Mouse (Mus musculus): Measurements from ENCODE around the gene Wdr47. TPM values are rescaled to one million over a fixed set of nuclear protein-coding genes. Genes with fewer than 3 reads are reported as not detected.

Gene Wdr47
- polyA plus RNA-seq, 1 experiment from 2014 or later: 135 TPM

DNA sequence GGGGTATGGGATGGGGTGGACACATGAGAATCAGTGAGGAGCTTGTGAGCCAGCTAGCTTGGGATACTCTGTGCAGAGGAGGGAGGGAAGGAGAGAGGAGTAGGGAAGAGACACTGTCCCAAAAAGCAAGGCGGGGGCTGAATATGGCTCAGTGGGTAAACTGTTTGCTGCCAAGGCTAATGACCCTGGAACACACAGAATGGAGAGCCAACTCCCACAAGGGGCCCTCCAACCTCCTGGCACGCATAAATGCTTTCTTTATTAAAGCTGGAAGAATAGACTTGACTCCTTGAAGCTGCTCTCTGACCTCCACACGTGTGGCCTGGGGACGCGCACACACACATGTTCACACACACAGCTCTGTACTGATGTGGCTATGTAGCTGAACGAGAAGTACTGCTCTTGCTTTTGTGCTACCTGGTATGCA is 97.9 kb downstream of the Wdr47 start:
- H3K4me2 ChIP-seq (ENCODE audit: low read length): no peak overlapping the region
- H3K36me3 ChIP-seq (ENCODE audit: control insufficient read depth, insufficient read depth): no peaks in the 10 kb centered on the region
- no peak overlapping the region for H3K27ac ChIP-seq (ENCODE audit: low read length)
- H3K4me1 ChIP-seq (replicated peaks; ENCODE audit: control insufficient read depth, insufficient read depth, low read length): no peaks in the 10 kb centered on the region; the same call in 1 of the 2 replicates
- WGBS: 44% methylated on average over 6 of the region's 6 CpGs
- no peaks in the 10 kb centered on the region for H3K9me3 ChIP-seq (ENCODE audit: control insufficient read depth, low read length)
- no peak overlapping the region for H3K4me3 ChIP-seq (replicated peaks; ENCODE audit: low read length)
- no peak overlapping the region for H3K9ac ChIP-seq (replicated peaks; ENCODE audit: low read depth, low read length)
- peak; percentile 38; the same call in 1 of the 2 replicates for ATAC-seq
- H3K27me3 ChIP-seq (replicated peaks; ENCODE audit: control insufficient read depth, insufficient read depth, low read length): no peaks in the 10 kb centered on the region

DNA sequence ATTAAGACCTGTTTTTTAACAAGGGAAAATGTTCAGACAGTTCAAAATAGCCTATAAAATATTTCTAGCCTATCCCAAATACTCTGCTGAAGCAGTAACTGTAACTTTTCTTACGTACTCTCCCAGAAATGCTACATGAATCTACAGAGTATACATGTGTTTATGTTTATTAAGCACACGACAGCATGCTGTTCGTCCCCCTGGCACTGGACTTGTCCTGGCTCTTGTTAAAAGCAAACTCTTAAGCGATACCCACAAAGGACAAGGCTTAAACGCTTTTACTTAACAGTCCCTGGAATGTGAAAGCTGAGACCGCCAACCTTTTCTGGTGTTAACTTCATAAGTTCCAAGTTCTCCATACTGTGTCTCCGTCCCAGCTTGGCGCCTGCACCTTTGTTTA is 98.4 kb downstream of the Wdr47 start:
- no peaks in the 10 kb centered on the region for H3K9me3 ChIP-seq (ENCODE audit: control insufficient read depth, low read length)
- H3K9ac ChIP-seq (replicated peaks; ENCODE audit: low read depth, low read length): no peak overlapping the region
- no peak for ATAC-seq
- H3K36me3 ChIP-seq (ENCODE audit: control insufficient read depth, insufficient read depth): no peaks in the 10 kb centered on the region
- 55% methylated on average over 8 of the region's 8 CpGs for WGBS
- no peaks in the 10 kb centered on the region for H3K27me3 ChIP-seq (replicated peaks; ENCODE audit: control insufficient read depth, insufficient read depth, low read length)
- H3K4me1 ChIP-seq (replicated peaks; ENCODE audit: control insufficient read depth, insufficient read depth, low read length): no peaks in the 10 kb centered on the region; the same call in 1 of the 2 replicates
- no peak overlapping the region for H3K4me3 ChIP-seq (replicated peaks; ENCODE audit: low read length)
- H3K4me2 ChIP-seq (ENCODE audit: low read length): no peak overlapping the region
- H3K27ac ChIP-seq (ENCODE audit: low read length): no peak overlapping the region

DNA sequence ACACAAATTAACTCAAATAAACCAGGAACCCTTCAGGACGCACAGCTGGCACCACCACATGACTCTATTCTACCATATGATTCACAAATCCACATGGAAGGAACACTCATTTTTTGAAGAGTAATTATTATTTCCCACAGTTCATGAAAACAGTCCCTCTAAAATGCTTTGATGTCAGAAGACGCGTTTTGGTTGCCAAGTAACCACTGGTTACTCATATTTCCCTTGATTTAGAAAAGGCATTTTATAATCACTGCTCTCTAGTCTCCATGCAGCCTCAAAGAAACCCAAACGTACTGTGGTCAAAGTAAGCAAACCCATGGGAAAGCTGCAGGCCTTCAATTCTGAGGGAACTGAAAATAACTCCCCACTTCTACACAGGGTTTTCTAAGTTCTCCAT is 98.9 kb downstream of the Wdr47 start:
- no peaks in the 10 kb centered on the region; the same call in 1 of the 2 replicates for H3K4me1 ChIP-seq (replicated peaks; ENCODE audit: control insufficient read depth, insufficient read depth, low read length)
- H3K4me3 ChIP-seq (replicated peaks; ENCODE audit: low read length): no peak overlapping the region
- no peak overlapping the region for H3K9ac ChIP-seq (replicated peaks; ENCODE audit: low read depth, low read length)
- ATAC-seq: no peak
- H3K4me2 ChIP-seq (ENCODE audit: low read length): no peak overlapping the region
- H3K27ac ChIP-seq (ENCODE audit: low read length): no peak overlapping the region
- 60% methylated on average over 4 of the region's 4 CpGs for WGBS
- no peaks in the 10 kb centered on the region for H3K9me3 ChIP-seq (ENCODE audit: control insufficient read depth, low read length)
- no peaks in the 10 kb centered on the region for H3K36me3 ChIP-seq (ENCODE audit: control insufficient read depth, insufficient read depth)
- no peaks in the 10 kb centered on the region for H3K27me3 ChIP-seq (replicated peaks; ENCODE audit: control insufficient read depth, insufficient read depth, low read length)

DNA sequence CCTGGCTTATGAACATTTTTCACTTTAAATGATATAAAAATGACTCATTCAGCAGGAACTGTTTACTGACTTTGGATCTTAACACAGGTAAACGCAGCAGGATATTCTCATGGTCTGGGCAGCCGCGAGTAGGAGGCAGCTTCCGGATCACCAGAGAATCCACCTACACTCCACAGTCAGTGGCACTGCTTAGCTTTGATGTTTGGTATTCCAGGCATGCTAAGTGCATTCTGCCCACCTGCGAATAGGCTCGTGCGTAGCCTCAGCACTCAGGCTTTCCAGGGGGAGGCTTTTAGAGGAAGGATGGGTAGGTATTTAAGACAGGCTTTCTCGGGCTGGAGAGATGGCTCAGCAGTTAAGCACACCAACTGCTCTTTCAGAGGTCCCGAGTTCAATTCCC is 103.2 kb downstream of the Wdr47 start:
- ATAC-seq: no peak
- H3K9ac ChIP-seq (replicated peaks; ENCODE audit: low read depth, low read length): no peak overlapping the region
- no peak overlapping the region for H3K27ac ChIP-seq (ENCODE audit: low read length)
- H3K4me2 ChIP-seq (ENCODE audit: low read length): no peak overlapping the region
- no peaks in the 10 kb centered on the region for H3K36me3 ChIP-seq (ENCODE audit: control insufficient read depth, insufficient read depth)
- no peak overlapping the region for H3K4me3 ChIP-seq (replicated peaks; ENCODE audit: low read length)
- H3K4me1 ChIP-seq (replicated peaks; ENCODE audit: control insufficient read depth, insufficient read depth, low read length): no peaks in the 10 kb centered on the region
- 95% methylated on average over 9 of the region's 9 CpGs for WGBS
- H3K27me3 ChIP-seq (replicated peaks; ENCODE audit: control insufficient read depth, insufficient read depth, low read length): no peaks in the 10 kb centered on the region
- no peaks in the 10 kb centered on the region for H3K9me3 ChIP-seq (ENCODE audit: control insufficient read depth, low read length)

Small RNA genes lying within 50 kb of the gene (microRNA-seq; reads per million reads assigned to microRNA genes)
- gene Gm22860: not detected

Other genes starting within 250 kb of the Wdr47 start
- gene Mybphl, start 226.4 kb upstream of the Wdr47 start, polyA plus RNA-seq (2015; fragmentation: Nextera tagmentation; extraction: Ambion mirVana): 0.16 TPM in 1 of 2 replicates, not detected in the other
- gene Psrc1, start 207.4 kb upstream of the Wdr47 start, polyA plus RNA-seq (2015; fragmentation: Nextera tagmentation; extraction: Ambion mirVana): 29.0 and 29.2 TPM in 2 replicates
- 46.7 and 47.3 TPM in 2 replicates for gene Celsr2, start 175.7 kb upstream of the Wdr47 start, polyA plus RNA-seq (2015; fragmentation: Nextera tagmentation; extraction: Ambion mirVana)
- 230 and 238 TPM in 2 replicates for gene Sars, start 146.1 kb upstream of the Wdr47 start, polyA plus RNA-seq (2015; fragmentation: Nextera tagmentation; extraction: Ambion mirVana)
- 1.0 and 2.0 TPM in 2 replicates for gene 1700013F07Rik, start 57.1 kb upstream of the Wdr47 start, polyA plus RNA-seq (2015; fragmentation: Nextera tagmentation; extraction: Ambion mirVana)
- gene 5330417C22Rik, start 54.7 kb upstream of the Wdr47 start, polyA plus RNA-seq (2015; fragmentation: Nextera tagmentation; extraction: Ambion mirVana): 12.1 and 13.3 TPM in 2 replicates
- 68.3 and 75.2 TPM in 2 replicates for gene Tmem167b, start 28.8 kb upstream of the Wdr47 start, polyA plus RNA-seq (2015; fragmentation: Nextera tagmentation; extraction: Ambion mirVana)
- 54.0 and 56.3 TPM in 2 replicates for gene Taf13, start 19.6 kb upstream of the Wdr47 start, polyA plus RNA-seq (2015; fragmentation: Nextera tagmentation; extraction: Ambion mirVana)
- 48.3 and 56.3 TPM in 2 replicates for gene Clcc1, start 62.6 kb downstream of the Wdr47 start, polyA plus RNA-seq (2015; fragmentation: Nextera tagmentation; extraction: Ambion mirVana)
- 33.7 and 36.7 TPM in 2 replicates for gene Gpsm2, start 131.0 kb downstream of the Wdr47 start, polyA plus RNA-seq (2015; fragmentation: Nextera tagmentation; extraction: Ambion mirVana)
- not detected in 2 replicates for gene Aknad1, start 148.4 kb downstream of the Wdr47 start, polyA plus RNA-seq (2015; fragmentation: Nextera tagmentation; extraction: Ambion mirVana)
- 12.8 and 14.5 TPM in 2 replicates for gene Stxbp3, start 249.2 kb downstream of the Wdr47 start, polyA plus RNA-seq (2015; fragmentation: Nextera tagmentation; extraction: Ambion mirVana)

Data from forebrain, embryonic 16.5 days (tissue).